Comparison of ENCODE assay signal across 8 mouse cellular contexts in genomic region chr16:92498589-92498981, GRCm38 (mm10). TPM values are rescaled to one million over a fixed set of nuclear protein-coding genes. Genes with fewer than 3 reads are reported as not detected.
A peak's percentile ranks its signal among the peaks of the same experiment; 100 is the strongest.
DNase-seq lines count a peak whose midpoint lies in the region; ATAC-seq and TF ChIP-seq lines count a peak whose summit lies in the region.

No protein-coding gene starts in this region.

- ATAC-seq in forebrain, embryonic 13.5 days, result no peak
- no peak for ATAC-seq in liver, embryonic 12.5 days

- H3K9me3 ChIP-seq in forebrain, embryonic 13.5 days (replicated peaks), result no peaks in the 10 kb centered on the region
- no peaks in the 10 kb centered on the region for H3K9me3 ChIP-seq in liver, embryonic 12.5 days (replicated peaks)

- TF ChIP-seq CTCF in olfactory bulb, adult 2 months (IDR thresholded peaks at IDR 0.05; ENCODE audit: insufficient read depth, low read depth, low read length), result no peak

- H3K27me3 ChIP-seq in forebrain, embryonic 13.5 days, result peaks cover 51% of the 10 kb centered on the region
- H3K27me3 ChIP-seq in liver, embryonic 12.5 days (replicated peaks), result peaks cover 78% of the 10 kb centered on the region

- no peaks in the 10 kb centered on the region for H3K36me3 ChIP-seq in forebrain, embryonic 13.5 days (ENCODE audit: poor library complexity, severe bottlenecking)
- H3K36me3 ChIP-seq in liver, embryonic 12.5 days, result no peaks in the 10 kb centered on the region

- peak; percentile 8 for DNase-seq in left cerebral cortex, postnatal 4 days
- no peak for DNase-seq in left cerebral cortex, adult 8-10 months (ENCODE audit: low spot score in 2 of 2)
- DNase-seq in cerebellum, adult 8-10 months, result no peak
- no peak for DNase-seq in adrenal gland, adult (ENCODE audit: inconsistent age in 2 of 2, low spot score in 1 of 2)
- DNase-seq in right cerebral cortex, adult 18-20 months, result no peak

- H3K4me2 ChIP-seq in forebrain, embryonic 13.5 days, result peak overlapping the region; percentile 73
- H3K4me2 ChIP-seq in liver, embryonic 12.5 days, result peak overlapping the region; percentile 72

- no peak overlapping the region for H3K27ac ChIP-seq in forebrain, embryonic 13.5 days
- no peak overlapping the region for H3K27ac ChIP-seq in liver, embryonic 12.5 days
- H3K27ac ChIP-seq in olfactory bulb, adult 2 months (ENCODE audit: insufficient read depth, low read depth, low read length), result no peak overlapping the region

- under 1% methylated on average over 25 of the region's 34 CpGs for WGBS in forebrain, embryonic 13.5 days
- WGBS in liver, embryonic 12.5 days (ENCODE audit: insufficient replicate concordance), result under 1% methylated on average over 34 of the region's 34 CpGs
- WGBS in olfactory bulb, adult 2 months, result 2% methylated on average over 34 of the region's 34 CpGs

- no peak for TF ChIP-seq POLR2A in olfactory bulb, adult 2 months (IDR thresholded peaks at IDR 0.05; ENCODE audit: insufficient read depth, low read depth, low read length)

- H3K4me3 ChIP-seq in forebrain, embryonic 13.5 days, result peak overlapping the region; percentile 46
- peak overlapping the region; percentile 47 for H3K4me3 ChIP-seq in liver, embryonic 12.5 days
- peak overlapping the region; percentile 42 for H3K4me3 ChIP-seq in olfactory bulb, adult 2 months (ENCODE audit: insufficient read depth, low read depth, low read length)

- H3K9ac ChIP-seq in forebrain, embryonic 13.5 days, result peak overlapping the region; percentile 54
- H3K9ac ChIP-seq in liver, embryonic 12.5 days, result peak overlapping the region; percentile 32

- intact Hi-C loops in left cerebral cortex, postnatal 4 days (cut with DNase I), result no loop called here

- peaks cover 17% of the 10 kb centered on the region for H3K4me1 ChIP-seq in forebrain, embryonic 13.5 days
- peaks cover 28% of the 10 kb centered on the region for H3K4me1 ChIP-seq in liver, embryonic 12.5 days
- peaks cover 13% of the 10 kb centered on the region for H3K4me1 ChIP-seq in olfactory bulb, adult 2 months (ENCODE audit: control insufficient read depth, insufficient read depth, low read length)

RNA-seq across cellular contexts. Expression of gene Clic6, which starts 13.0 kb away (rescaled TPM):
- total RNA-seq in left cerebral cortex, postnatal 4 days (2021), result 1 to 10 TPM in 1 of 2 experiments, under 1 TPM in 1; 0.44 to 1.1 TPM
- total RNA-seq in left cerebral cortex, adult 8-10 months (2022), result 1 to 10 TPM; 3.7 to 8.6 (median 4.1) TPM
- polyA plus RNA-seq in forebrain, embryonic 13.5 days (2015; fragmentation: Nextera tagmentation; extraction: Ambion mirVana), result 3.6 and 5.6 TPM in 2 replicates
- polyA plus RNA-seq in liver, embryonic 12.5 days (2016; fragmentation: Nextera tagmentation; extraction: Ambion mirVana), result 1.3 and 1.7 TPM in 2 replicates
- not detected in 2 replicates for polyA plus RNA-seq in olfactory bulb, adult 2 months (2012; ENCODE audit: insufficient read depth, insufficient read length, low replicate concordance, missing spikeins)

RNA-seq across cellular contexts. Expression of gene Rcan1, which starts 27.9 kb away (rescaled TPM):
- 10 to 100 TPM; 48.3 to 50.1 TPM for total RNA-seq in left cerebral cortex, postnatal 4 days (2021)
- 10 to 100 TPM; 50.9 to 58.6 (median 52.5) TPM for total RNA-seq in left cerebral cortex, adult 8-10 months (2022)
- polyA plus RNA-seq in forebrain, embryonic 13.5 days (2015; fragmentation: Nextera tagmentation; extraction: Ambion mirVana), result 34.3 and 36.5 TPM in 2 replicates
- polyA plus RNA-seq in liver, embryonic 12.5 days (2016; fragmentation: Nextera tagmentation; extraction: Ambion mirVana), result 14.3 and 15.9 TPM in 2 replicates
- polyA plus RNA-seq in olfactory bulb, adult 2 months (2012; ENCODE audit: insufficient read depth, insufficient read length, low replicate concordance, missing spikeins), result not detected in 2 replicates

Comparison
In these comparisons a context has a peak if more than half of its experiments do, and no peak if none do; other contexts are left out.
1. RNA of gene Rcan1, which starts 27.9 kb away (polyA plus RNA-seq): 34.3 to 36.5 TPM in forebrain, embryonic 13.5 days and 14.3 to 15.9 TPM in liver, embryonic 12.5 days; not detected in olfactory bulb, adult 2 months; every median in the first group is over 10 times any median in the second.
2. Peak in every context shown above with its lines, with median percentiles within 50 percentile points of each other: H3K4me3 ChIP-seq.